Mouse (Mus musculus): ENCODE data around the gene 9530003J23Rik.
A peak's percentile ranks its signal among the peaks of the same experiment; 100 is the strongest.
"Not testable (repeated sequence)": the region's sequence is repeated elsewhere in the genome, so short reads cannot be mapped to it uniquely, and the experiment has no call there.

Gene 9530003J23Rik

GRCm38 (mm10) chr10:117218351-117218750 is 20.2 kb downstream of the 9530003J23Rik start:
- Histone ChIP-seq H3K27me3 (ENCODE audit: insufficient read depth, low read length) (no peaks in the 10 kb centered on the region), H3K9me3 (ENCODE audit: low read length) (no peaks in the 10 kb centered on the region), H3K4me3 (replicated peaks; ENCODE audit: low read length) (no peak overlapping the region), H3K36me3 (ENCODE audit: insufficient read depth, low read length) (peaks cover 88% of the 10 kb centered on the region), H3K4me1 (replicated peaks; ENCODE audit: low read depth, low read length) (peaks cover 54% of the 10 kb centered on the region)
- no peak for TF ChIP-seq CTCF (conservative IDR thresholded peaks at IDR 0.05; ENCODE audit: low read length)
- no peak for TF ChIP-seq POU5F1 (IDR thresholded peaks at IDR 0.05; ENCODE audit: borderline replicate concordance, low read length)
- no peak for TF ChIP-seq NANOG (IDR thresholded peaks at IDR 0.05; ENCODE audit: borderline replicate concordance, low read length)

- Histone ChIP-seq H3K4me3 (replicated peaks; ENCODE audit: low read length) (no peak overlapping the region), H3K36me3 (ENCODE audit: insufficient read depth, low read length) (peaks cover 87% of the 10 kb centered on the region), H3K4me1 (replicated peaks; ENCODE audit: low read depth, low read length) (peaks cover 44% of the 10 kb centered on the region), H3K27me3 (ENCODE audit: insufficient read depth, low read length) (no peaks in the 10 kb centered on the region), H3K9me3 (ENCODE audit: low read length) (no peaks in the 10 kb centered on the region)
- TF ChIP-seq NANOG (IDR thresholded peaks at IDR 0.05; ENCODE audit: borderline replicate concordance, low read length) (no peak), CTCF (conservative IDR thresholded peaks at IDR 0.05; ENCODE audit: low read length) (no peak), POU5F1 (IDR thresholded peaks at IDR 0.05; ENCODE audit: borderline replicate concordance, low read length) (no peak)
Observed at GRCm38 (mm10) chr10:117217246-117217840, 21.2 kb downstream of the 9530003J23Rik start.

- H3K4me1 ChIP-seq (replicated peaks; ENCODE audit: low read depth, low read length) = peaks cover 39% of the 10 kb centered on the region
- no peaks in the 10 kb centered on the region for H3K9me3 ChIP-seq (ENCODE audit: low read length)
- TF ChIP-seq POU5F1 (IDR thresholded peaks at IDR 0.05; ENCODE audit: borderline replicate concordance, low read length) (no peak), NANOG (IDR thresholded peaks at IDR 0.05; ENCODE audit: borderline replicate concordance, low read length) (no peak), CTCF (conservative IDR thresholded peaks at IDR 0.05; ENCODE audit: low read length) (peak; percentile 94)
- H3K36me3 ChIP-seq (ENCODE audit: insufficient read depth, low read length) = peaks cover 81% of the 10 kb centered on the region
- no peaks in the 10 kb centered on the region for H3K27me3 ChIP-seq (ENCODE audit: insufficient read depth, low read length)
- H3K4me3 ChIP-seq (replicated peaks; ENCODE audit: low read length) = no peak overlapping the region
Observed at GRCm38 (mm10) chr10:117216793-117217192, 21.7 kb downstream of the 9530003J23Rik start.

- no peaks in the 10 kb centered on the region for H3K27me3 ChIP-seq (ENCODE audit: insufficient read depth, low read length)
- no peak for TF ChIP-seq CTCF (conservative IDR thresholded peaks at IDR 0.05; ENCODE audit: low read length)
- TF ChIP-seq NANOG (IDR thresholded peaks at IDR 0.05; ENCODE audit: borderline replicate concordance, low read length) = no peak
- TF ChIP-seq POU5F1 (IDR thresholded peaks at IDR 0.05; ENCODE audit: borderline replicate concordance, low read length) = no peak
- H3K9me3 ChIP-seq (ENCODE audit: low read length) = no peaks in the 10 kb centered on the region
- peaks cover 35% of the 10 kb centered on the region for H3K4me1 ChIP-seq (replicated peaks; ENCODE audit: low read depth, low read length)
- no peak overlapping the region for H3K4me3 ChIP-seq (replicated peaks; ENCODE audit: low read length)
- peaks cover 74% of the 10 kb centered on the region for H3K36me3 ChIP-seq (ENCODE audit: insufficient read depth, low read length)
Observed at GRCm38 (mm10) chr10:117216132-117216495, 22.4 kb downstream of the 9530003J23Rik start.

GRCm38 (mm10) chr10:117215409-117216131 is 22.9 kb downstream of the 9530003J23Rik start:
- peaks cover 69% of the 10 kb centered on the region for H3K36me3 ChIP-seq (ENCODE audit: insufficient read depth, low read length)
- TF ChIP-seq NANOG (IDR thresholded peaks at IDR 0.05; ENCODE audit: borderline replicate concordance, low read length) (no peak), POU5F1 (IDR thresholded peaks at IDR 0.05; ENCODE audit: borderline replicate concordance, low read length) (no peak), CTCF (conservative IDR thresholded peaks at IDR 0.05; ENCODE audit: low read length) (no peak)
- no peak overlapping the region for H3K4me3 ChIP-seq (replicated peaks; ENCODE audit: low read length)
- no peaks in the 10 kb centered on the region for H3K27me3 ChIP-seq (ENCODE audit: insufficient read depth, low read length)
- peaks cover 35% of the 10 kb centered on the region for H3K4me1 ChIP-seq (replicated peaks; ENCODE audit: low read depth, low read length)
- H3K9me3 ChIP-seq (ENCODE audit: low read length) = no peaks in the 10 kb centered on the region

GRCm38 (mm10) chr10:117211023-117211422 is 27.5 kb downstream of the 9530003J23Rik start:
- no peak for TF ChIP-seq CTCF (conservative IDR thresholded peaks at IDR 0.05; ENCODE audit: low read length)
- no peak for TF ChIP-seq POU5F1 (IDR thresholded peaks at IDR 0.05; ENCODE audit: borderline replicate concordance, low read length)
- TF ChIP-seq NANOG (IDR thresholded peaks at IDR 0.05; ENCODE audit: borderline replicate concordance, low read length) = no peak

GRCm38 (mm10) chr10:117209469-117209938 is 29.0 kb downstream of the 9530003J23Rik start:
- H3K27me3 ChIP-seq (ENCODE audit: insufficient read depth, low read length) = peaks cover 3% of the 10 kb centered on the region; the same call in 1 of the 2 replicates
- peaks cover 19% of the 10 kb centered on the region for H3K4me1 ChIP-seq (replicated peaks; ENCODE audit: low read depth, low read length)
- H3K4me3 ChIP-seq (replicated peaks; ENCODE audit: low read length) = peak overlapping the region; percentile 30; the same call in 1 of the 2 replicates
- H3K36me3 ChIP-seq (ENCODE audit: insufficient read depth, low read length) = peaks cover 13% of the 10 kb centered on the region
- no peaks in the 10 kb centered on the region for H3K9me3 ChIP-seq (ENCODE audit: low read length)
- no peak for TF ChIP-seq POU5F1 (IDR thresholded peaks at IDR 0.05; ENCODE audit: borderline replicate concordance, low read length)
- peak; percentile 70 for TF ChIP-seq CTCF (conservative IDR thresholded peaks at IDR 0.05; ENCODE audit: low read length)

More at GRCm38 (mm10) chr10:117211023-117211422, 27.5 kb downstream of the 9530003J23Rik start:
- H3K4me3 ChIP-seq (replicated peaks; ENCODE audit: low read length) = no peak overlapping the region
- no peaks in the 10 kb centered on the region for H3K9me3 ChIP-seq (ENCODE audit: low read length)
- peaks cover 3% of the 10 kb centered on the region; the same call in 1 of the 2 replicates for H3K27me3 ChIP-seq (ENCODE audit: insufficient read depth, low read length)
- peaks cover 31% of the 10 kb centered on the region for H3K4me1 ChIP-seq (replicated peaks; ENCODE audit: low read depth, low read length)
- peaks cover 28% of the 10 kb centered on the region for H3K36me3 ChIP-seq (ENCODE audit: insufficient read depth, low read length)

GRCm38 (mm10) chr10:117208787-117209186 is 29.7 kb downstream of the 9530003J23Rik start:
- H3K9me3 ChIP-seq (ENCODE audit: low read length); H3K4me3 ChIP-seq (replicated peaks; ENCODE audit: low read length); H3K27me3 ChIP-seq (ENCODE audit: insufficient read depth, low read length); H3K36me3 ChIP-seq (ENCODE audit: insufficient read depth, low read length): not testable (repeated sequence)
- H3K4me1 ChIP-seq (replicated peaks; ENCODE audit: low read depth, low read length) = peaks cover 18% of the 10 kb centered on the region

Measured in E14TG2a.4 (cell line).